Comparison of ENCODE assay signal across 25 mouse cellular contexts in genomic region chr2:25141185-25141584, GRCm38 (mm10). TPM values are rescaled to one million over a fixed set of nuclear protein-coding genes. Genes with fewer than 3 reads are reported as not detected.
DNase-seq lines count a peak whose midpoint lies in the region; TF ChIP-seq lines count a peak whose summit lies in the region.
"Had no signal": no experiment of that assay in that cellular context is flagged by ENCODE, and none has a peak within 500 bp of the region (broad histone marks: within the 10 kb centered on the region; RNA-seq: fewer than 3 reads in every experiment).

No protein-coding gene starts in this region.

- no peak overlapping the region for H3K4me3 ChIP-seq in heart, embryonic 10.5 days
- no peak overlapping the region for H3K4me3 ChIP-seq in layer of hippocampus, adult 2 months
- H3K4me3 ChIP-seq: embryonic facial prominence, embryonic 10.5 days; forebrain, embryonic 15.5 days; hindbrain, embryonic 15.5 days; limb, embryonic 13.5 days; midbrain, embryonic 13.5 days; myocyte had no signal

- WGBS in heart, embryonic 10.5 days, result 63% methylated on average over 4 of the region's 4 CpGs

- H3K9me3 ChIP-seq in heart, embryonic 10.5 days, result no peaks in the 10 kb centered on the region
- H3K9me3 ChIP-seq: embryonic facial prominence, embryonic 10.5 days; forebrain, embryonic 15.5 days; hindbrain, embryonic 15.5 days; midbrain, embryonic 13.5 days had no signal

- DNase-seq in heart, adult 11 months, result peak; percentile 82
- DNase-seq in heart, embryonic 10.5 days (ENCODE audit: low spot score), result no peak
- no peak for DNase-seq in layer of hippocampus, adult 2 months (ENCODE audit: low spot score in 2 of 2)
- no peak for DNase-seq in layer of hippocampus, postnatal 14 days (ENCODE audit: low spot score in 2 of 2)
- DNase-seq in A20 (ENCODE audit: low read depth, low spot score) (peak; percentile 30), R1 (ENCODE audit: low read depth, low spot score) (peak; percentile 75)
- DNase-seq in urinary bladder, postnatal 36 days (ENCODE audit: low spot score in 2 of 2), result no peak
- no peak for DNase-seq in layer of hippocampus, adult 11-12 months (ENCODE audit: low spot score)
- DNase-seq: adrenal gland, postnatal 10 days; B cell, adult 2 months; cerebellum, adult 2 months; heart, postnatal 10 days; kidney, adult 9 months; lung, adult 18-20 months; right cerebral cortex, postnatal 4 days had no signal

- no peaks in the 10 kb centered on the region for H3K27me3 ChIP-seq in heart, embryonic 10.5 days (ENCODE audit: insufficient read depth, poor library complexity, severe bottlenecking)
- H3K27me3 ChIP-seq: forebrain, embryonic 15.5 days; hindbrain, embryonic 15.5 days; limb, embryonic 13.5 days had no signal

- no peaks in the 10 kb centered on the region for H3K36me3 ChIP-seq in heart, embryonic 10.5 days
- H3K36me3 ChIP-seq: embryonic facial prominence, embryonic 10.5 days; forebrain, embryonic 15.5 days; hindbrain, embryonic 15.5 days; limb, embryonic 13.5 days; midbrain, embryonic 13.5 days had no signal

- H3K4me1 ChIP-seq in heart, embryonic 10.5 days, result no peaks in the 10 kb centered on the region
- H3K4me1 ChIP-seq: embryonic facial prominence, embryonic 10.5 days; forebrain, embryonic 15.5 days; hindbrain, embryonic 15.5 days; limb, embryonic 13.5 days; midbrain, embryonic 13.5 days had no signal

- H3K27ac ChIP-seq in heart, embryonic 10.5 days, result no peak overlapping the region
- no peak overlapping the region for H3K27ac ChIP-seq in layer of hippocampus, adult 2 months
- H3K27ac ChIP-seq: embryonic facial prominence, embryonic 10.5 days; forebrain, embryonic 15.5 days; hindbrain, embryonic 15.5 days; limb, embryonic 13.5 days; midbrain, embryonic 13.5 days had no signal

- peak; percentile 64 for TF ChIP-seq CTCF in layer of hippocampus, adult 2 months (conservative IDR thresholded peaks at IDR 0.05)

RNA-seq across cellular contexts. Expression of gene Nrarp, which starts 39.4 kb away (rescaled TPM):
- 5.7 and 5.9 TPM in 2 replicates for polyA plus RNA-seq in heart, embryonic 10.5 days (2016; fragmentation: Nextera tagmentation; extraction: Ambion mirVana)
- total RNA-seq in layer of hippocampus, adult 2 months (2021), result 10 to 100 TPM; 21.3 to 21.9 TPM
- 10 to 100 TPM; 38.1 to 49.8 TPM for total RNA-seq in layer of hippocampus, postnatal 14 days (2021)

RNA-seq across cellular contexts. Expression of gene Noxa1, which starts 46.2 kb away (rescaled TPM):
- polyA plus RNA-seq in heart, embryonic 10.5 days (2016; fragmentation: Nextera tagmentation; extraction: Ambion mirVana), result 0.14 TPM in 1 of 2 replicates, not detected in the other
- not detected for total RNA-seq in layer of hippocampus, adult 2 months (2021)
- not detected for total RNA-seq in layer of hippocampus, postnatal 14 days (2021)
- total RNA-seq: adrenal gland, postnatal 10 days; granulocyte monocyte progenitor cell, adult 5-6 weeks; heart, postnatal 10 days; layer of hippocampus, adult 18-20 months; left cerebral cortex, adult 8-10 months; neutrophil, adult 5-6 weeks had no signal
- polyA plus RNA-seq: cerebellum, adult 2 months; forebrain, embryonic 15.5 days; hindbrain, embryonic 15.5 days; myocyte had no signal

RNA-seq across cellular contexts. Expression of gene Tor4a, which starts 55.5 kb away (rescaled TPM):
- 7.7 and 8.4 TPM in 2 replicates for polyA plus RNA-seq in heart, embryonic 10.5 days (2016; fragmentation: Nextera tagmentation; extraction: Ambion mirVana)
- total RNA-seq in layer of hippocampus, adult 2 months (2021), result 1 to 10 TPM; 2.2 to 3.0 TPM
- 1 to 10 TPM; 1.7 to 2.0 TPM for total RNA-seq in layer of hippocampus, postnatal 14 days (2021)

Comparison
In these comparisons a context has a peak if more than half of its experiments do, and no peak if none do; other contexts are left out.
1. DNase-seq: peak in heart, adult 11 months (single experiment), A20 (single experiment) and R1 (single experiment); none in heart, embryonic 10.5 days (single experiment), layer of hippocampus, adult 2 months (0 of 2), layer of hippocampus, postnatal 14 days (0 of 2), urinary bladder, postnatal 36 days (0 of 2) and layer of hippocampus, adult 11-12 months (single experiment).